Mouse (Mus musculus): ENCODE data around the gene Cfp.

- TF ChIP-seq MAZ (IDR thresholded peaks at IDR 0.05; ENCODE audit: low read depth, low read length) (no peak), CTCF (conservative IDR thresholded peaks at IDR 0.05 in 1 of 2, IDR thresholded peaks at IDR 0.05 in 1 of 2; ENCODE audit: low read depth in 2 of 2, low read length in 2 of 2) (no peak), ETS1 (conservative IDR thresholded peaks at IDR 0.05; ENCODE audit: low read depth, low read length) (no peak)
These were observed 49.5 kb upstream of the Cfp start for GRCm38 (mm10) chrX:20980901-20981300.

Data from CH12.LX (cell line).